Mouse (Mus musculus) stomach, postnatal 0 days (tissue): ENCODE measurements at regions not wholly inside any gene's neighbourhood (a gene's known extent, or its start where the extent isn't known, plus 50 kb on each side); places are given as distances from the start of the nearest gene placed in this dataset.

ENCODE experiments used
- ATAC-seq: fragments of 200-750 bp; cut with Nextera tagmentation; 2 replicates; pipeline ENCODE4 v1.8.0; 2017; ENCODE audit not compliant: low FRiP score, low TSS enrichment
- DNase-seq: peaks from one replicate; pipeline ENCODE4 v3.0.0-alpha.2; 2016; ENCODE audit warnings: low spot score
- H3K27ac ChIP-seq: fragments of 300-500 bp; sonication (generic); replicated peaks from 2 replicates; pipeline ENCODE4 v1.5.1; 2014; ENCODE audit warnings: mild to moderate bottlenecking, control low read depth
- H3K27me3 ChIP-seq: fragments of 300-500 bp; sonication (generic); 2 replicates; pipeline ENCODE4 v1.6.1; 2014; ENCODE audit warnings: low read length; ENCODE audit not compliant: control insufficient read depth, insufficient read depth
- H3K36me3 ChIP-seq: fragments of 300-500 bp; sonication (generic); 2 replicates; pipeline ENCODE4 v1.6.1; 2014; ENCODE audit warnings: low read length, mixed read lengths; ENCODE audit not compliant: control insufficient read depth, insufficient read depth
- H3K4me1 ChIP-seq: fragments of 300-500 bp; sonication (generic); replicated peaks from 2 replicates; pipeline ENCODE4 v1.6.1; 2014; ENCODE audit warnings: antibody characterized with exemption; ENCODE audit not compliant: control insufficient read depth, insufficient read depth
- H3K4me2 ChIP-seq: fragments of 300-500 bp; sonication (generic); replicated peaks from 2 replicates; pipeline ENCODE4 v1.6.1; 2014; ENCODE audit warnings: low read depth, mild to moderate bottlenecking, control low read depth, moderate library complexity
- H3K4me3 ChIP-seq: fragments of 300-500 bp; sonication (generic); 2 replicates; pipeline ENCODE4 v1.5.1; 2014; ENCODE audit warnings: low read depth, low read length, control low read depth
- H3K9ac ChIP-seq: fragments of 300-500 bp; sonication (generic); 2 replicates; pipeline ENCODE4 v1.6.1; 2014; ENCODE audit warnings: mild to moderate bottlenecking, low read length, control low read depth, mixed read lengths
- H3K9me3 ChIP-seq: fragments of 300-500 bp; sonication (generic); 2 replicates; pipeline ENCODE4 v1.6.1; 2016; ENCODE audit warnings: low read length; ENCODE audit not compliant: control insufficient read depth
- CTCF ChIP-seq: IDR thresholded peaks from 2 replicates; pipeline ENCODE4 v1.5.1; 2016; ENCODE audit warnings: antibody characterized with exemption, low read depth, mild to moderate bottlenecking, moderate library complexity
- EP300 ChIP-seq: optimal IDR thresholded peaks from 2 replicates; pipeline ENCODE3; 2016; ENCODE audit warnings: antibody characterized with exemption
- WGBS: fragments of 180-500 bp; shearing (Covaris S2); extraction: QIAGEN DNeasy Blood & Tissue Kit; methylation state at CpG from one replicate; pipeline ENCODE4 v1.1.7; 2014; 5-methylcytosine and 5-hydroxymethylcytosine counted together

- TF ChIP-seq CTCF (no peak), EP300 (no peak)
- DNase-seq (no peak), ATAC-seq (no peak)
- Histone ChIP-seq H3K9me3 (no peaks in the 10 kb centered on the region), H3K27me3 (no peaks in the 10 kb centered on the region), H3K27ac (no peak overlapping the region), H3K4me3 (no peak overlapping the region), H3K9ac (no peak overlapping the region), H3K4me2 (no peak overlapping the region), H3K4me1 (no peaks in the 10 kb centered on the region), H3K36me3 (no peaks in the 10 kb centered on the region)
- 42% methylated on average over 5 of the region's 5 CpGs for WGBS
Observed at GRCm38 (mm10) chr1:137906883-137907282, 268.6 kb downstream of the Ptprc start.

- H3K4me1 ChIP-seq = no peaks in the 10 kb centered on the region
- no peak overlapping the region for H3K4me2 ChIP-seq
- DNase-seq = no peak
- ATAC-seq = no peak
- 37% methylated on average over 3 of the region's 3 CpGs for WGBS
- H3K9me3 ChIP-seq = no peaks in the 10 kb centered on the region
- no peak overlapping the region for H3K9ac ChIP-seq
- no peak overlapping the region for H3K27ac ChIP-seq
- H3K4me3 ChIP-seq = no peak overlapping the region
- TF ChIP-seq CTCF = no peak
- no peak for TF ChIP-seq EP300
- no peaks in the 10 kb centered on the region for H3K36me3 ChIP-seq
- no peaks in the 10 kb centered on the region for H3K27me3 ChIP-seq
Observed at GRCm38 (mm10) chr1:137906477-137906876, 269.0 kb downstream of the Ptprc start.

- no peak for TF ChIP-seq EP300
- no peak for TF ChIP-seq CTCF
- Histone ChIP-seq H3K4me1 (no peaks in the 10 kb centered on the region), H3K36me3 (no peaks in the 10 kb centered on the region), H3K4me2 (no peak overlapping the region), H3K9ac (no peak overlapping the region), H3K27ac (no peak overlapping the region), H3K4me3 (no peak overlapping the region), H3K9me3 (no peaks in the 10 kb centered on the region), H3K27me3 (no peaks in the 10 kb centered on the region)
- ATAC-seq (no peak), DNase-seq (no peak)
- WGBS = 72% methylated on average over 5 of the region's 5 CpGs
Observed at GRCm38 (mm10) chr1:137905566-137905965, 269.9 kb downstream of the Ptprc start.

- Histone ChIP-seq H3K4me2 (no peak overlapping the region), H3K9me3 (no peaks in the 10 kb centered on the region), H3K4me3 (no peak overlapping the region), H3K36me3 (no peaks in the 10 kb centered on the region), H3K27me3 (no peaks in the 10 kb centered on the region), H3K9ac (no peak overlapping the region), H3K27ac (no peak overlapping the region), H3K4me1 (no peaks in the 10 kb centered on the region)
- TF ChIP-seq CTCF (no peak), EP300 (no peak)
- ATAC-seq (no peak), DNase-seq (no peak)
- WGBS = 59% methylated on average over 4 of the region's 4 CpGs
Observed at GRCm38 (mm10) chr1:137903351-137903750, 272.2 kb downstream of the Ptprc start.

GRCm38 (mm10) chr1:137902859-137903258 lies 272.6 kb downstream of the Ptprc start:
- Histone ChIP-seq H3K9ac (no peak overlapping the region), H3K4me3 (no peak overlapping the region), H3K4me1 (no peaks in the 10 kb centered on the region), H3K4me2 (no peak overlapping the region), H3K9me3 (no peaks in the 10 kb centered on the region), H3K36me3 (no peaks in the 10 kb centered on the region), H3K27me3 (no peaks in the 10 kb centered on the region), H3K27ac (no peak overlapping the region)
- 50% methylated on average over 6 of the region's 6 CpGs for WGBS
- TF ChIP-seq CTCF = no peak
- TF ChIP-seq EP300 = no peak
- DNase-seq (no peak), ATAC-seq (no peak)

- H3K27me3 ChIP-seq = no peaks in the 10 kb centered on the region
- peak overlapping the region; percentile 19; the same call in 1 of the 2 replicates for H3K4me2 ChIP-seq
- H3K4me3 ChIP-seq = no peak overlapping the region
- H3K36me3 ChIP-seq = no peaks in the 10 kb centered on the region
- ATAC-seq (no peak), DNase-seq (no peak)
- H3K9ac ChIP-seq = no peak overlapping the region
- no peak for TF ChIP-seq CTCF
- TF ChIP-seq EP300 = no peak
- H3K4me1 ChIP-seq = no peaks in the 10 kb centered on the region
- no peak overlapping the region for H3K27ac ChIP-seq
- H3K9me3 ChIP-seq = no peaks in the 10 kb centered on the region
- WGBS = 56% methylated on average over 4 of the region's 4 CpGs
Observed at GRCm38 (mm10) chr1:137901996-137902395, 273.5 kb downstream of the Ptprc start.
